Mouse (Mus musculus) embryonic fibroblast, embryonic 13.5 days (primary cell): ENCODE data around the gene Gtf2i.

Experiments used
- CTCF ChIP-seq: IDR thresholded peaks from 2 replicates; pipeline ENCODE4 v1.5.1; 2011; ENCODE audit warnings: mild to moderate bottlenecking, control low read depth, low read length, moderate library complexity, borderline replicate concordance; ENCODE audit not compliant: insufficient read depth
- POLR2A ChIP-seq: IDR thresholded peaks from 2 replicates; pipeline ENCODE4 v1.6.1; 2011; ENCODE audit warnings: low read depth, mild to moderate bottlenecking, control low read depth, low read length, moderate library complexity

GRCm38 (mm10) chr5:134332743-134333142 lies 18.2 kb upstream of the Gtf2i start:
- TF ChIP-seq CTCF (no peak), POLR2A (no peak)
